Mouse (Mus musculus): Measurements from ENCODE around the gene Pam16.

- TF ChIP-seq CTCF (IDR thresholded peaks at IDR 0.05; ENCODE audit: borderline replicate concordance, control insufficient read depth, extremely low read depth, insufficient read depth, low read length, poor library complexity): no peak
- TF ChIP-seq POLR2A (IDR thresholded peaks at IDR 0.05; ENCODE audit: control insufficient read depth, extremely low read depth, insufficient read depth, low read length, poor library complexity): no peak
Measured at GRCm38 (mm10) chr16:4611676-4612075, 13.1 kb downstream of the Pam16 start.

All from thymus, adult 2 months (tissue).